Mouse (Mus musculus) ES-Bruce4 (cell line): ENCODE data around the gene Serpina3k.

Experiments used
- CTCF ChIP-seq: IDR thresholded peaks from one replicate; pipeline ENCODE4 v1.8.1; 2011; ENCODE audit warnings: low read depth, low read length
- POLR2A ChIP-seq: IDR thresholded peaks from one replicate; pipeline ENCODE4 v1.8.1; 2011; ENCODE audit warnings: low read length; ENCODE audit not compliant: insufficient read depth

DNA sequence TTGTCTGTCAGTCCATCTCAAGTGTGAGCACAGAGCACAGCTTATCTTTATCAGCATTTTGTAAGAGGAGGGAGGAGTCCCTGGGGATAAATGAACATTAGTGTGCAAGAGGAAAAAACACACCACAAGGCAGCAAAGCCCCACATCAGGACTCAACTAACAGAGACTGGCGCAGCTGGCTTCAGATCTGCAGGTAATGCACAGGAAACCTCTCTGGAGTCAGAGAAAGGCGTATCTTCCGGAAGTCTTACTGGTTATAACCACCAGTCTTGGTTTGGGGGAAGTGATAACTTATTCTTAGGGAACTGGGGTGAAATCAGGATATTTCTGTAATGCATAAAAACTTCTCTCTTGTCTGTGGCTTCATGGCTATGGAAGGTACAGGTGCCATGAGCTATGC, 17.7 kb downstream of the Serpina3k start:
- TF ChIP-seq CTCF, result no peak
- no peak for TF ChIP-seq POLR2A
